Mouse (Mus musculus): ENCODE data around the gene Runx2.

- TF ChIP-seq CTCF (IDR thresholded peaks at IDR 0.05; ENCODE audit: borderline replicate concordance, insufficient read depth, low read length) (no peak), POLR2A (IDR thresholded peaks at IDR 0.05; ENCODE audit: low read depth, low read length) (no peak)
Measured at GRCm38 (mm10) chr17:44654503-44654902, 160.1 kb downstream of the Runx2 start.

Measured in embryonic fibroblast, embryonic 13.5 days (primary cell).